Mouse (Mus musculus) ES-Bruce4 (cell line): Measurements from ENCODE around the gene Tnfsf15.

ENCODE experiments used
- CTCF ChIP-seq: IDR thresholded peaks from one replicate; pipeline ENCODE4 v1.8.1; 2011; ENCODE audit warnings: low read depth, low read length
- POLR2A ChIP-seq: IDR thresholded peaks from one replicate; pipeline ENCODE4 v1.8.1; 2011; ENCODE audit warnings: low read length; ENCODE audit not compliant: insufficient read depth

- TF ChIP-seq POLR2A (no peak), CTCF (no peak)
These were observed 38.2 kb upstream of the Tnfsf15 start for GRCm38 (mm10) chr4:63782970-63783613.
